14 mouse cellular contexts compared by ENCODE assay signal in the genomic region with DNA sequence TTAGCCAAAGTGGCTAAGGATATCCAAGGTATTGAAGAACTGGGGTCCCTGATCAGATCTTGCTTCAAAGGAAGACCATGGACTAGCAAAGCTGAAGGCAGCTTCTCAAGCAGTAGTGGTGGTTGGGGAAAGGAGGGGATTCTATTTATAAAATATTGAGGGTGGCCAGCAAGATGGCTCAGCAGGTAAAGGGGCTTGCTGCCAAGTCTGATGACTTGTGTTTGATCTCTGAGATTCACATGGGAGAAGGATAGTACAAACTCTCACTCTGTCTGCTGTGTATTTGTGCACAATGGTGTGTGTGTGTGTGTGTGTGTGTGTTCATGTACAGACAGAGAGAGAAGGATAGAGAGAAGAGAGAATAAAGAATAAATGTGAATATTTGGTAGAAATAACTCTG.
DNase-seq lines count a peak whose midpoint lies in the region.
"Had no signal": no experiment of that assay in that cellular context is flagged by ENCODE, and none has a peak within 500 bp of the region (broad histone marks: within the 10 kb centered on the region; RNA-seq: fewer than 3 reads in every experiment).

No protein-coding gene starts in this region.

- peak; percentile 43 to 60 for DNase-seq in cerebellum, postnatal 10 days
- no peak for DNase-seq in cerebellum, adult 9-10 months
- peak; percentile 45 to 57 for DNase-seq in cerebellum, postnatal 14 days
- no peak for DNase-seq in cerebellum, adult 9-11 months
- DNase-seq: adrenal gland, adult 2 months; adrenal gland, adult 8-10 months; adrenal gland, postnatal 10 days; adrenal gland, postnatal 14 days; adrenal gland, postnatal 25 days; adrenal gland, postnatal 36 days; B cell, adult 2 months; cerebellum, adult 11 months; cerebellum, adult 11-12 months; cerebellum, adult 18-20 months had no signal

Comparison
In these comparisons a context has a peak if more than half of its experiments do, and no peak if none do; other contexts are left out.
1. DNase-seq: peak in cerebellum, postnatal 10 days (2 of 2) and cerebellum, postnatal 14 days (2 of 2); none in cerebellum, adult 9-10 months (single experiment) and cerebellum, adult 9-11 months (single experiment).